Mouse (Mus musculus) olfactory bulb, adult 2 months (tissue): ENCODE data around the gene Lrrc8e. TPM values are rescaled to one million over a fixed set of nuclear protein-coding genes. Genes with fewer than 3 reads are reported as not detected.
A peak's percentile ranks its signal among the peaks of the same experiment; 100 is the strongest.

Experiments
- H3K27ac ChIP-seq: fragments of 200-500 bp; 2 replicates; pipeline ENCODE4 v1.5.1; 2012; ENCODE audit warnings: low read depth, low read length; ENCODE audit not compliant: insufficient read depth
- H3K4me1 ChIP-seq: fragments of 200-500 bp; 2 replicates; pipeline ENCODE4 v1.6.1; 2012; ENCODE audit warnings: low read length; ENCODE audit not compliant: control insufficient read depth, insufficient read depth
- H3K4me3 ChIP-seq: fragments of 200-500 bp; 2 replicates; pipeline ENCODE4 v1.5.1; 2012; ENCODE audit warnings: mild to moderate bottlenecking, low read depth, low read length, moderate library complexity; ENCODE audit not compliant: insufficient read depth
- CTCF ChIP-seq: fragments of 200-500 bp; IDR thresholded peaks from 2 replicates; pipeline ENCODE4 v1.5.1; 2012; ENCODE audit warnings: low read depth, mild to moderate bottlenecking, low read length, moderate library complexity; ENCODE audit not compliant: insufficient read depth
- POLR2A ChIP-seq: fragments of 200-500 bp; IDR thresholded peaks from 2 replicates; pipeline ENCODE4 v1.6.1; 2012; ENCODE audit warnings: mild to moderate bottlenecking, low read depth, low read length, moderate library complexity; ENCODE audit not compliant: insufficient read depth
- WGBS: fragments of 180-500 bp; shearing (Covaris S2); methylation state at CpG from one replicate; pipeline ENCODE4 v1.1.7; 2018; 5-methylcytosine and 5-hydroxymethylcytosine counted together
- polyA plus RNA-seq: library from polyadenylated mRNA; stranded (reverse); fragments of >200 nt; gene quantifications from 2 replicates; pipeline ENCODE4 v1.2.4, GENCODE M21; 2012; ENCODE audit warnings: low replicate concordance; ENCODE audit not compliant: missing spikeins, insufficient read depth, insufficient read length

Lrrc8e gene
- polyA plus RNA-seq, 1 experiment: not detected

DNA sequence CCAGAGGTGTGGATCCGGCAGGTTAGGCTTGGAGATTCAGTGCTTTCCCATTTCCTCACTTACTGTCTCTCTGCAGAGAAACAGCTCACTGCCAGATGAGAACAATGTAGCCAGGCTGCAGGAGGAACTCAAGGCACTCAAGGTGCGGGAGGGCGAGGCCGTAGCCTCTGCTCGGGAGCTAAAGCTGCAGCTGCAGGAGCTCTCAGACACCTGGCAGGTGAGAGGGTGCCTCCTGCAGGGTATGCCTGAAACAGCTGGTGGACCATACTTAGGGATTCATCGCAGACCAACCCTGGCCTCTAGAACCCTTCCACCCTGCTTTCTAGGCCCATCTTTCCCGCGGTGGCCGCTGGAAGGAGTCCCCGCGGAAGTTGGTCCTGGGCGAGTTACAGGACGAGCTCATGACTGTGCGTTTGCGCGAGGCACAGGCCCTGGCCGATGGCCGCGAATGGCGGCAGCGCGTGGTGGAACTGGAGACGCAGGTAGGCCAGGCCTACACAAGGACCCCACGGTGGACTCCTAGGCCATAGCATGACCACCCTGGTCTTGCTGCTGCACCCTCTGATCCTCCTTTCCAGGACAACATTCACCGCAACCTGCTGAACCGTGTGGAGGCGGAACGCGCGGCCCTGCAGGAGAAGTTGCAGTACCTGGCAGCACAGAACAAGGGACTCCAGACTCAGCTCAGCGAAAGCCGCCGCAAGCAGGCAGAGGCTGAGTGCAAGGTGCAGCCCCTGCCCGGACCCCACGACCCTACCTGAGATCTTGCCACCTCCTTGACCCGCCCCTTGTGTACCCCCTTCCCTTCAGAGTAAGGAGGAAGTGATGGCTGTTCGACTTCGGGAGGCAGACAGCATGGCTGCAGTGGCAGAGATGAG lies 21.1 kb upstream of the Lrrc8e start:
- Histone ChIP-seq H3K4me1 (peaks cover 10% of the 10 kb centered on the region), H3K4me3 (no peak overlapping the region), H3K27ac (no peak overlapping the region)
- WGBS: 65% methylated on average over 38 of the region's 38 CpGs
- TF ChIP-seq CTCF (no peak), POLR2A (no peak)

DNA sequence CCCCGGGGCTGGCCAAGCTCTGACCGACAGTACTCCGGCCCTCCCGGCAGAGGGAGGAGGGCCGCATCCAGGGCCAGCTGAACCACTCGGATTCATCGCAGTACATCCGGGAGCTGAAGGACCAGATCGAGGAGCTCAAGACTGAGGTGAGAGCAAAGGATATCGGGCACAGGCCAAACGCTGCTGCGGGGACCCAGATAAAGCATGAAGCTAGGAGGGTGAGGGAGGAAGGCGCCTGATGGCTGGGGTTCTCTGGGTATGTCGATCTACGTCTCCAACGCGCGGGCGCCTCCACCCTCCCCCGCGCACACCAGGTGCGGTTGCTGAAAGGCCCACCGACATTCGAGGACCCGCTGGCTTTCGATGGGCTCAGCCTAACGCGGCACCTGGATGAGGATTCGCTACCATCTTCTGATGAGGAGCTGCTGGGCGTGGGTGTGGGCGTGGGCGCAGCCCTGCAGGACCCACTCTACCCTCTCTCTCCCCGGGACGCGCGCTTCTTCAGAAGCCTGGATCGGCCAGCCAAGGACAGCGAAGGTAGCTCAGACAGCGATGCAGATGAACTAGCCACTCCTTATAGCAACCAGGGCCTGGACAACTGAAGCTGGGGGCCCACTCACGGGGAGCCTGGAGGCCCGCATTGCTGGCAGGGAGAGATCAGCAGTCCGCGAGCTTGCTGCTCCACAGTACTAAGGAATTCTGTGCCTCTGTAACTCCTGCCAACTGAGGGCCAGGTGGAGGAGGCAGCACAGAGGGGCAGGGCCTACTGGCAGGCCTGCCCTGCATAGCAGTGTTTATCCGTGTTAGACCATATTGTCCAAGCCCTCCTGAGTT lies 20.2 kb upstream of the Lrrc8e start:
- no peak overlapping the region for H3K4me3 ChIP-seq
- H3K4me1 ChIP-seq: peaks cover 14% of the 10 kb centered on the region
- no peak for TF ChIP-seq POLR2A
- no peak for TF ChIP-seq CTCF
- no peak overlapping the region for H3K27ac ChIP-seq
- WGBS: 46% methylated on average over 44 of the region's 44 CpGs

DNA sequence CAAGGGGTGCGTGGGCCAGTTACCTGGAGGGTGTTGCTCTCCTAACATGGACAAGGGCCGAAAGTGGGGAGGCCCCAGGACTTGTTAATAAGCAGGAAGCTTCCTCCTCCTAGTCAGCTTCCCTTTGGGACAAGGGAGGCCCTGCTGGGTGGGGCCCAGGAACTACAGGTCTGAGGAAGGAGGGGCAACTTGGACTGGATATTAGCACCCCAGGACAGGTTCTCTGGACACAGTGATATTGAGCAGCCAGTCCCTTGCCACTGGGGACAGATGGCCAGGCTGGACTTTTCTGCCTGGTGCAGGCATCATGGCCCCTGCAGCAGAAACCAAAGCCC lies 19.6 kb upstream of the Lrrc8e start:
- peaks cover 12% of the 10 kb centered on the region for H3K4me1 ChIP-seq
- H3K27ac ChIP-seq: no peak overlapping the region
- no peak overlapping the region for H3K4me3 ChIP-seq
- WGBS: 84% methylated on average over 2 of the region's 2 CpGs
- no peak for TF ChIP-seq CTCF
- TF ChIP-seq POLR2A: no peak

DNA sequence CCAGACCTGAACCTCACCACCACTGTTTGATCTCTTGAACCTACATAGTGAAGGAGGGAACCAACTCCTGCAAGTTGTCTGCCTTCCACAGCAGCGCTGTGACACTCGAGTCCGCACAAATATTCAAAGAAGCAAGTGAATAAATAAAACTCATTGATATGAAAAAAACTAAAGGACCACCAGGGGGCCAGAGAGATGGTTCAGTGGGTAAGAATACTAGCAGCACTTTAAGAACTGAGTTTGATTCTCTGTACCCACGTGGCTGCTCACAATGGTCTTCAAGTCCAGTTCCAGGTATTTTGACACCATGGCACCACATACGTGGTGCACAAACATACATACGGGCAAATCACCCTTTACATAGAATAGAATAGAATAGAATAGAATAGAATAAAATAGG lies 15.5 kb upstream of the Lrrc8e start:
- no peak overlapping the region for H3K27ac ChIP-seq
- no peak for TF ChIP-seq POLR2A
- no peak for TF ChIP-seq CTCF
- WGBS: 40% methylated on average over 6 of the region's 6 CpGs

DNA sequence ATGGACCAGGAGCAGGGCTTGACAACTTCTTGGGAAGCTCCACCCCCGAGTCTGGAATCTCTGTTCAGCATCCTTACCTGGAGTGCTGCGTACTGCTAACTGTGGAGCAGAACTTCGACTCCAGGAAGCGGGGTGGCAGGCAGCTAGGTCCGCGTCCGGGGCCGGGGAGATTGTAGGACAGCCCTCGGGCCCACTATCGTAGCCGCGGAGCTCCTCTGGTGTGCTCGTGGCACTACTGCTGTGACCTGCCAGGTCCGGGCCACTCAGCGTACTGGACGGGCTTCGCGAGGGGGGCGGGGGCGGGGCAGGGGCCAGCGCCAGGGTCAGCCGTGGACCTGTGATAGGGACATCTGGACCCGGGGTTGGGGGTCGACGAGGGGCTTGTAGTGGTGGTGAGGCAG lies 13.8 kb upstream of the Lrrc8e start:
- H3K4me1 ChIP-seq: peaks cover 39% of the 10 kb centered on the region
- no peak overlapping the region for H3K27ac ChIP-seq
- WGBS: under 1% methylated on average over 25 of the region's 25 CpGs

More for the DNA sequence above, 15.5 kb upstream of the Lrrc8e start:
- no peak overlapping the region for H3K4me3 ChIP-seq
- H3K4me1 ChIP-seq: peaks cover 38% of the 10 kb centered on the region

DNA sequence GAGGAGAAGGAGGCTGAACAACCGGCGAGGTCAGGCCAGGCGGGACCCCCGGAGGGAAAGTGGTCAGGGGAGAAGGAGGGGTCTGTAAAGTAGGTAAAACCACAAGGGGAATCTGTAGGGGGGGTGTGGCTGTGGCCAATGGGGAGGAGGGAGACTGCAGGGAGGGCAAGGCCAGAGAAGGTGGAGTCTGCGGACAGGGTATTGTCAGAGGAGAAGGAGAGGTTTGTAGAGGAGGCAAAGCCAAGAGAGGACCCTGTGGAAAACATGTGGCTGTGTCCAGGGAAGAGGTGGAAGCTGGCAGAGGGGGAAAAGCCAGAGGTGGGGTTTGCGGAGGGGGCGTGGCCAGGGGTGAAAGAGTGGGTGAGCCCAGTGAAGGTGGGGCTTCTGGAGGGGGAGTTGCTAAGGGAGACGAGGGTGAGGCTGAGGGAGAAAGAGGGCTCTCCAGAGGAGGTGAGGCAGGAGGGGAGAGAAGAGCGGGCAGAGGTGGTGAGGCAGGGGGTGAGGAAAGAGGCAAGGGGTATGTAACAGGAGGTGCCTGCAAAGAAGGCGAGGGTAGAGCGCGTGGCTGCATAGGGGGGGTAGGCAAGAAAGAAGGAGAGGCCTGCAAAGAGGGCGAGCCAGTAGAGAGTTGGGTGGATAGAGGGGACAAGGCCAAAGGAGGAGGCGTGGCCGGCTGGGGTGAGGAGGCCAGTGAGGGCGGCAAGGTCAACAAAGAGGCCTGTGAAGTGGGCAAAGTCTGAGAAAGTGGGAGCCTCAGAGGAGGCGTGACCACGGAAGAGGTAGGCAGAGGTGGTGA lies 13.2 kb upstream of the Lrrc8e start:
- no peak for TF ChIP-seq POLR2A
- no peak for TF ChIP-seq CTCF
- Histone ChIP-seq H3K4me1 (peaks cover 39% of the 10 kb centered on the region), H3K27ac (no peak overlapping the region), H3K4me3 (peak overlapping the region; percentile 29)
- WGBS: 17% methylated on average over 18 of the region's 18 CpGs

More for the DNA sequence above, 13.8 kb upstream of the Lrrc8e start:
- peak overlapping the region; percentile 29 for H3K4me3 ChIP-seq
- TF ChIP-seq CTCF (no peak), POLR2A (no peak)

DNA sequence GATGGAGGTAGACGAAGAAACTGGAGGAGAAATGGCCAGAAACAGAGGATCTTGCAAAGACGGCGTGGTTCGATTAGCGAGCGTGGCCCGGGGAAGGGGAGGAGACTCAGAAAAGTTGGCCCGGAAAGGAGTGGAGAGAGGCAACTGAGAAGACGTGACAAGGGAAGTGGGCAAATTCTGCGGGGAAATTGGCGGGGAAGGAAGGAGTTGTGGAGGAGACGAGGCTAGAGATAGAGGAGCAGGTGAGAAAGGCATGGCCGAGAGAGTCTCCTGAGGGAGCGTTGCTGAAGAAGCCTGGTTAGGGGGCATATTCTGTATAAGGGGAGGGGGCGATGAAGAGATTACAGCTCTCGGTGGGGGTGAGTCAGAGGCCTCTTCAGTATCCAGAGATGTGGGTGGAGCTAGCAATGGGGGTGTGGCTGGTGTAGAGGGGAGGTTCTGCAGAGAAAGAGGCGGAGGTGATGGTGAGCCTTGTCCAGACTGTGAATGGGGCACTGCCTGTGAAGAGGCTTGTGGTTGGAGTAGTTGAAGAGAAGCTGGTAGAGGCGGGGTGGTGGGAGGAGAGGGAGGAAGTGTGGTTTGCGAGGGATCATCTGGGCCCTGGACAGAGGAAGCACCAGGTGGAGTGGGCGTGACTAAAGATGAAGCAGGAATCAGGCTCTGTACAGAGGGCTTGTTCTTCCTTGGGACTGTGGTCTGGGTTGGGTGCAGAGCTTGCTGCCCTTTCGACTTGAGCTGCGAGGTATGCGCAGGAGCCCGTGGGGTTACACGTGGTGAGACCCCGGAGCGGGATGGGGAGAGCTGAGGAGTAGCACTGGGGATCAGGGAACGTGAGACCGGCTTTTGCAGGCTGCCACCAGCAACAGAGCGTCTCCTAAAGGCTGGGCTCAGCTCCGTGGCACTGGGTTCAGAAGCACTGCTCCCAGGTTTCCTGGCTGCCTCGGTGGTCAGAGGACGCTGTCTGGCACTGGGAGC lies 12.3 kb upstream of the Lrrc8e start:
- no peak overlapping the region for H3K27ac ChIP-seq
- WGBS: 40% methylated on average over 33 of the region's 33 CpGs
- peaks cover 39% of the 10 kb centered on the region for H3K4me1 ChIP-seq
- TF ChIP-seq CTCF: no peak
- no peak for TF ChIP-seq POLR2A
- H3K4me3 ChIP-seq: 0 out of 2 replicates have a peak overlapping the region, but pooled peaks have one; percentile 29
